ENCODE assay signal across 9 mouse cellular contexts in the genomic region with DNA sequence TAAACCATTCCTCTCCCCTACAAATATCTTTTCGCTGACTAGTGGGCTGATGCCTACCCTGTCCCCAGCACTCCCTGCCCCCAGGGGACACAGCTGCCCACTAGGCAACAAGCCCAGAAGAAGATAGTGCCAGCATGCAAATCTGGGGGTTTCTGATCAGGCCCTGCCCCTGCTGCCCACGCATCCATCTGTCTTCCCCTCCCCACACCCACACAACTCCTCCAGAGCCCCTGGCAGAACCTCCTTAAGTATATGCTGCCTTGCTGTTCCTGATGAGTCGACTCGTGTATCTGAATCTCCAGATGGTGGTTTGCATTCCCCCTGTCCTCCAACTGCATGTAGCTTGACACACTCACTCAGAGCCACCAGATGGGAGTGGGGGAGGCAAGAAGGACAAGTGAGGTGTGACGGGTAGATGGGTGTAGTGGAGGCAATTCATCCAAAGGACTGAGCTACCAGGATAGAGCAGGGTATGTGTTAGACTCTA. TPM values are rescaled to one million over a fixed set of nuclear protein-coding genes. Genes with fewer than 3 reads are reported as not detected.
DNase-seq lines count a peak whose midpoint lies in the region; ATAC-seq and TF ChIP-seq lines count a peak whose summit lies in the region.
"Had no signal": no experiment of that assay in that cellular context is flagged by ENCODE, and none has a peak within 500 bp of the region (broad histone marks: within the 10 kb centered on the region; RNA-seq: fewer than 3 reads in every experiment).

No protein-coding gene starts in this region.

- no peak for TF ChIP-seq CTCF in CH12.LX (conservative IDR thresholded peaks at IDR 0.05 in 1 of 2, IDR thresholded peaks at IDR 0.05 in 1 of 2; ENCODE audit: low read depth in 2 of 2, low read length in 2 of 2)
- TF ChIP-seq CTCF in lung, postnatal 0 days (IDR thresholded peaks at IDR 0.05) = no peak

- 62% methylated on average over 5 of the region's 5 CpGs for WGBS in forebrain, embryonic 13.5 days
- 76% methylated on average over 5 of the region's 5 CpGs for WGBS in forebrain, embryonic 12.5 days
- WGBS in hindbrain, embryonic 16.5 days = 47% methylated on average over 5 of the region's 5 CpGs
- WGBS in limb, embryonic 10.5 days = 78% methylated on average over 5 of the region's 5 CpGs
- WGBS in lung, postnatal 0 days = 66% methylated on average over 5 of the region's 5 CpGs
- WGBS in liver, embryonic 12.5 days (ENCODE audit: insufficient replicate concordance) = 60% methylated on average over 5 of the region's 5 CpGs

- no peaks in the 10 kb centered on the region for H3K79me2 ChIP-seq in CH12.LX (replicated peaks; ENCODE audit: control insufficient read depth, extremely low read depth, insufficient read depth, poor library complexity, severe bottlenecking)

- no peak for TF ChIP-seq EP300 in CH12.LX (IDR thresholded peaks at IDR 0.05; ENCODE audit: low read length)
- no peak for TF ChIP-seq EP300 in lung, postnatal 0 days (IDR thresholded peaks at IDR 0.05)

- no peak for TF ChIP-seq RAD21 in CH12.LX (IDR thresholded peaks at IDR 0.05; ENCODE audit: low read depth, low read length)

- H3K4me3 ChIP-seq in forebrain, embryonic 13.5 days = no peak overlapping the region
- no peak overlapping the region for H3K4me3 ChIP-seq in forebrain, embryonic 12.5 days (replicated peaks)
- no peak overlapping the region for H3K4me3 ChIP-seq in CH12.LX (replicated peaks in 1 of 3; ENCODE audit: low read depth in 2 of 3, low read length in 2 of 3, poor library complexity in 1 of 3)
- no peak overlapping the region for H3K4me3 ChIP-seq in hindbrain, embryonic 16.5 days (ENCODE audit: low read length)
- no peak overlapping the region for H3K4me3 ChIP-seq in limb, embryonic 10.5 days
- no peak overlapping the region for H3K4me3 ChIP-seq in lung, postnatal 0 days (ENCODE audit: low read depth, low read length)
- H3K4me3 ChIP-seq in liver, embryonic 12.5 days = no peak overlapping the region

- no peak for TF ChIP-seq POLR2A in CH12.LX (IDR thresholded peaks at IDR 0.05; ENCODE audit: low read depth, low read length)

- H3K4me2 ChIP-seq in forebrain, embryonic 13.5 days = no peak overlapping the region
- no peak overlapping the region for H3K4me2 ChIP-seq in forebrain, embryonic 12.5 days
- no peak overlapping the region for H3K4me2 ChIP-seq in CH12.LX (ENCODE audit: insufficient read depth, low read depth, poor library complexity, severe bottlenecking)
- H3K4me2 ChIP-seq in hindbrain, embryonic 16.5 days (ENCODE audit: low read length) = no peak overlapping the region
- no peak overlapping the region for H3K4me2 ChIP-seq in lung, postnatal 0 days (replicated peaks; ENCODE audit: low read depth, low read length)
- H3K4me2 ChIP-seq in liver, embryonic 12.5 days = no peak overlapping the region
- H3K4me2 ChIP-seq: heart, embryonic 11.5 days had no signal

- H3K9ac ChIP-seq in forebrain, embryonic 13.5 days = no peak overlapping the region
- H3K9ac ChIP-seq in forebrain, embryonic 12.5 days = no peak overlapping the region
- H3K9ac ChIP-seq in CH12.LX (ENCODE audit: insufficient read depth, low read depth) = no peak overlapping the region
- H3K9ac ChIP-seq in hindbrain, embryonic 16.5 days (ENCODE audit: low read depth, low read length) = no peak overlapping the region
- H3K9ac ChIP-seq in lung, postnatal 0 days (replicated peaks; ENCODE audit: low read depth) = no peak overlapping the region
- H3K9ac ChIP-seq in liver, embryonic 12.5 days = no peak overlapping the region

- 0 out of 2 replicates have a peak overlapping the region, but pooled peaks have one; percentile 32 for H3K27ac ChIP-seq in forebrain, embryonic 13.5 days
- no peak overlapping the region for H3K27ac ChIP-seq in forebrain, embryonic 12.5 days
- no peak overlapping the region for H3K27ac ChIP-seq in CH12.LX (ENCODE audit: insufficient read depth, low read depth)
- H3K27ac ChIP-seq in hindbrain, embryonic 16.5 days (ENCODE audit: low read depth, low read length) = peak overlapping the region; percentile 16; the same call in 1 of the 2 replicates
- H3K27ac ChIP-seq in limb, embryonic 10.5 days = no peak overlapping the region
- no peak overlapping the region for H3K27ac ChIP-seq in lung, postnatal 0 days (ENCODE audit: low read length)
- H3K27ac ChIP-seq in liver, embryonic 12.5 days = no peak overlapping the region

- in situ Hi-C loops in CH12.LX (cut with MboI; ENCODE audit: low pct_ligation_motif_present, low pct_unique_long_range_greater_than_20kb, low sequenced_read_pairs) = no loop called here

- H3K4me1 ChIP-seq in forebrain, embryonic 13.5 days = peaks cover 8% of the 10 kb centered on the region
- H3K4me1 ChIP-seq in forebrain, embryonic 12.5 days = peaks cover 7% of the 10 kb centered on the region; the same call in 1 of the 2 replicates
- H3K4me1 ChIP-seq in CH12.LX (ENCODE audit: control insufficient read depth in 1 of 2, insufficient read depth in 2 of 2) = peaks cover 7 to 20% of the 10 kb centered on the region in 2 experiments
- no peaks in the 10 kb centered on the region for H3K4me1 ChIP-seq in hindbrain, embryonic 16.5 days (ENCODE audit: control insufficient read depth, insufficient read depth, low read depth, low read length)
- H3K4me1 ChIP-seq in limb, embryonic 10.5 days = no peaks in the 10 kb centered on the region
- no peaks in the 10 kb centered on the region for H3K4me1 ChIP-seq in lung, postnatal 0 days (ENCODE audit: insufficient read depth, low read depth, low read length)
- no peaks in the 10 kb centered on the region for H3K4me1 ChIP-seq in liver, embryonic 12.5 days

- peak; percentile 75 for ATAC-seq in forebrain, embryonic 13.5 days
- no peak for ATAC-seq in forebrain, embryonic 12.5 days (ENCODE audit: low FRiP score)
- ATAC-seq in hindbrain, embryonic 16.5 days = peak; percentile 67
- no peak for ATAC-seq in lung, postnatal 0 days
- ATAC-seq in liver, embryonic 12.5 days = no peak

- no peaks in the 10 kb centered on the region; the same call in 1 of the 2 replicates for H3K9me3 ChIP-seq in forebrain, embryonic 13.5 days (replicated peaks)
- H3K9me3 ChIP-seq in forebrain, embryonic 12.5 days = no peaks in the 10 kb centered on the region
- H3K9me3 ChIP-seq in CH12.LX (replicated peaks; ENCODE audit: low read length) = peaks cover 6% of the 10 kb centered on the region
- H3K9me3 ChIP-seq in hindbrain, embryonic 16.5 days (ENCODE audit: control insufficient read depth, low read length) = peaks cover 3% of the 10 kb centered on the region; the same call in 1 of the 2 replicates
- H3K9me3 ChIP-seq in limb, embryonic 10.5 days (replicated peaks) = no peaks in the 10 kb centered on the region
- H3K9me3 ChIP-seq in lung, postnatal 0 days (ENCODE audit: low read length) = no peaks in the 10 kb centered on the region
- H3K9me3 ChIP-seq in liver, embryonic 12.5 days (replicated peaks) = no peaks in the 10 kb centered on the region

- peaks cover 7% of the 10 kb centered on the region; the same call in 1 of the 2 replicates for H3K36me3 ChIP-seq in forebrain, embryonic 13.5 days (ENCODE audit: poor library complexity, severe bottlenecking)
- no peaks in the 10 kb centered on the region for H3K36me3 ChIP-seq in forebrain, embryonic 12.5 days (replicated peaks)
- H3K36me3 ChIP-seq in CH12.LX (replicated peaks in 1 of 2; ENCODE audit: control insufficient read depth in 1 of 2, insufficient read depth in 1 of 2, low read length in 1 of 2) = peaks cover 0 to 27% of the 10 kb centered on the region in 2 experiments
- H3K36me3 ChIP-seq in hindbrain, embryonic 16.5 days (ENCODE audit: control insufficient read depth, insufficient read depth, low read length) = no peaks in the 10 kb centered on the region
- peaks cover 9% of the 10 kb centered on the region; the same call in 1 of the 2 replicates for H3K36me3 ChIP-seq in limb, embryonic 10.5 days
- H3K36me3 ChIP-seq in lung, postnatal 0 days (ENCODE audit: insufficient read depth, low read length) = peaks cover 6% of the 10 kb centered on the region; the same call in 1 of the 2 replicates
- H3K36me3 ChIP-seq in liver, embryonic 12.5 days = no peaks in the 10 kb centered on the region

- DNase-seq in CH12.LX (ENCODE audit: extremely low read depth) = peak; percentile 43
- DNase-seq in limb, embryonic 10.5 days (ENCODE audit: low spot score) = peak; percentile 13
- no peak for DNase-seq in lung, postnatal 0 days (ENCODE audit: low spot score)
- no peak for DNase-seq in gastrocnemius, postnatal 25 days

- no peaks in the 10 kb centered on the region for H3K27me3 ChIP-seq in forebrain, embryonic 13.5 days
- H3K27me3 ChIP-seq in forebrain, embryonic 12.5 days = no peaks in the 10 kb centered on the region
- no peaks in the 10 kb centered on the region for H3K27me3 ChIP-seq in CH12.LX (replicated peaks)
- H3K27me3 ChIP-seq in hindbrain, embryonic 16.5 days (replicated peaks; ENCODE audit: control insufficient read depth, insufficient read depth, low read length) = no peaks in the 10 kb centered on the region
- no peaks in the 10 kb centered on the region for H3K27me3 ChIP-seq in limb, embryonic 10.5 days (ENCODE audit: low read depth, poor library complexity, severe bottlenecking)
- no peaks in the 10 kb centered on the region for H3K27me3 ChIP-seq in lung, postnatal 0 days (replicated peaks; ENCODE audit: insufficient read depth, low read length)
- no peaks in the 10 kb centered on the region for H3K27me3 ChIP-seq in liver, embryonic 12.5 days (replicated peaks)

- dilution Hi-C loops in CH12.LX (cut with MboI; ENCODE audit: extremely low pct_ligation_motif_present, extremely low pct_unique_long_range_greater_than_20kb, low sequenced_read_pairs) = no loop called here

RNA-seq across cellular contexts. Expression of a gene that starts 34.6 kb away (rescaled TPM):
- 22.8 and 26.8 TPM in 2 replicates for polyA plus RNA-seq in forebrain, embryonic 13.5 days (2015; fragmentation: Nextera tagmentation; extraction: Ambion mirVana)
- polyA plus RNA-seq in forebrain, embryonic 12.5 days (2016; fragmentation: Nextera tagmentation; extraction: Ambion mirVana) = 30.6 and 33.3 TPM in 2 replicates
- total RNA-seq in CH12.LX (2012; rRNA removed) (37.7 and 48.0 TPM in 2 replicates), CH12.LX (2014; rRNA removed) (43.2 TPM in 2 replicates)
- polyA plus RNA-seq in CH12.LX (2012; ENCODE audit: insufficient read length, low read depth) = 47.5 and 51.4 TPM in 2 replicates
- 25.7 and 33.8 TPM in 2 replicates for polyA plus RNA-seq in hindbrain, embryonic 16.5 days (2015; fragmentation: Nextera tagmentation; extraction: Ambion mirVana)
- polyA plus RNA-seq in limb, embryonic 10.5 days (2016; fragmentation: Nextera tagmentation; extraction: Ambion mirVana) = 41.1 and 43.0 TPM in 2 replicates
- 24.9 and 26.8 TPM in 2 replicates for polyA plus RNA-seq in lung, postnatal 0 days (2015; fragmentation: Nextera tagmentation; extraction: Ambion mirVana)
- polyA plus RNA-seq in liver, embryonic 12.5 days (2016; fragmentation: Nextera tagmentation; extraction: Ambion mirVana) = 13.8 and 14.4 TPM in 2 replicates
- total RNA-seq in gastrocnemius, postnatal 25 days (2021) = 10 to 100 TPM; 10.8 to 10.9 TPM

RNA-seq across cellular contexts. Expression of a gene that starts 52.3 kb away (rescaled TPM):
- polyA plus RNA-seq in forebrain, embryonic 13.5 days (2015; fragmentation: Nextera tagmentation; extraction: Ambion mirVana) = 172 and 177 TPM in 2 replicates
- polyA plus RNA-seq in forebrain, embryonic 12.5 days (2016; fragmentation: Nextera tagmentation; extraction: Ambion mirVana) = 167 and 171 TPM in 2 replicates
- total RNA-seq in CH12.LX (2012; rRNA removed) (162 and 190 TPM in 2 replicates), CH12.LX (2014; rRNA removed) (317 and 322 TPM in 2 replicates)
- 234 and 244 TPM in 2 replicates for polyA plus RNA-seq in CH12.LX (2012; ENCODE audit: insufficient read length, low read depth)
- polyA plus RNA-seq in hindbrain, embryonic 16.5 days (2015; fragmentation: Nextera tagmentation; extraction: Ambion mirVana) = 183 and 184 TPM in 2 replicates
- 138 and 141 TPM in 2 replicates for polyA plus RNA-seq in limb, embryonic 10.5 days (2016; fragmentation: Nextera tagmentation; extraction: Ambion mirVana)
- polyA plus RNA-seq in lung, postnatal 0 days (2015; fragmentation: Nextera tagmentation; extraction: Ambion mirVana) = 110 and 117 TPM in 2 replicates
- polyA plus RNA-seq in liver, embryonic 12.5 days (2016; fragmentation: Nextera tagmentation; extraction: Ambion mirVana) = 117 and 123 TPM in 2 replicates
- total RNA-seq in gastrocnemius, postnatal 25 days (2021) = 10 to 100 TPM; 85.1 to 87.1 TPM

Comparison
In these comparisons a context has a peak if more than half of its experiments do, and no peak if none do; other contexts are left out.
1. ATAC-seq: peak in forebrain, embryonic 13.5 days (single experiment) and hindbrain, embryonic 16.5 days (single experiment); none in forebrain, embryonic 12.5 days (single experiment), lung, postnatal 0 days (single experiment) and liver, embryonic 12.5 days (single experiment).
2. H3K27ac ChIP-seq: peak in forebrain, embryonic 13.5 days (single experiment) and hindbrain, embryonic 16.5 days (single experiment); none in forebrain, embryonic 12.5 days (single experiment), CH12.LX (single experiment), limb, embryonic 10.5 days (single experiment), lung, postnatal 0 days (single experiment) and liver, embryonic 12.5 days (single experiment).
3. DNase-seq: peak in CH12.LX (single experiment) and limb, embryonic 10.5 days (single experiment); none in lung, postnatal 0 days (single experiment) and gastrocnemius, postnatal 25 days (single experiment).